Mouse (Mus musculus) hindbrain, embryonic 11.5 days (tissue): Measurements from ENCODE around the gene Lemd2. TPM values are rescaled to one million over a fixed set of nuclear protein-coding genes. Genes with fewer than 3 reads are reported as not detected.

Experiments
- ATAC-seq: fragments of 200-750 bp; cut with Nextera tagmentation; 2 replicates; pipeline ENCODE4 v1.8.0; 2017; ENCODE audit warnings: mild to moderate bottlenecking, moderate TSS enrichment, moderate library complexity; ENCODE audit not compliant: low FRiP score
- DNase-seq: peaks from one replicate; pipeline ENCODE4 v3.0.0-alpha.2; 2015; ENCODE audit warnings: low spot score
- H3K27ac ChIP-seq: fragments of 300-500 bp; sonication (generic); 2 replicates; pipeline ENCODE4 v1.5.1; 2014; ENCODE audit warnings: mild to moderate bottlenecking, low read depth, low read length
- H3K27me3 ChIP-seq: fragments of 300-500 bp; sonication (generic); 2 replicates; pipeline ENCODE4 v1.6.1; 2014; ENCODE audit warnings: mild to moderate bottlenecking, low read length, moderate library complexity, mixed read lengths; ENCODE audit not compliant: control insufficient read depth, insufficient read depth
- H3K36me3 ChIP-seq: fragments of 300-500 bp; sonication (generic); 2 replicates; pipeline ENCODE4 v1.6.1; 2014; ENCODE audit warnings: mild to moderate bottlenecking, low read length, moderate library complexity, mixed read lengths; ENCODE audit not compliant: control insufficient read depth, insufficient read depth
- H3K4me1 ChIP-seq: fragments of 300-500 bp; sonication (generic); replicated peaks from 2 replicates; pipeline ENCODE4 v1.6.1; 2014; ENCODE audit warnings: low read length, mixed read lengths; ENCODE audit not compliant: control insufficient read depth, insufficient read depth
- H3K4me2 ChIP-seq: fragments of 300-500 bp; sonication (generic); replicated peaks from 2 replicates; pipeline ENCODE4 v1.6.1; 2014; ENCODE audit warnings: mild to moderate bottlenecking, low read depth, low read length
- H3K4me3 ChIP-seq: fragments of 300-500 bp; sonication (generic); 2 replicates; pipeline ENCODE4 v1.5.1; 2014; ENCODE audit warnings: low read depth, low read length
- H3K9ac ChIP-seq: fragments of 300-500 bp; sonication (generic); 2 replicates; pipeline ENCODE4 v1.6.1; 2014; ENCODE audit warnings: low read depth, low read length
- H3K9me3 ChIP-seq: fragments of 300-500 bp; sonication (generic); 2 replicates; pipeline ENCODE4 v1.6.1; 2016; ENCODE audit warnings: low read length; ENCODE audit not compliant: control insufficient read depth
- WGBS: fragments of 180-500 bp; shearing (Covaris S2); extraction: QIAGEN DNeasy Blood & Tissue Kit; methylation state at CpG from one replicate; pipeline ENCODE4 v1.1.7; 2014; 5-methylcytosine and 5-hydroxymethylcytosine counted together
- polyA plus RNA-seq: library from polyadenylated mRNA; unstranded; fragments of >200 nt; fragmentation: Nextera tagmentation; extraction: Ambion mirVana; gene quantifications from 2 replicates; pipeline ENCODE4 v1.2.1, GENCODE M21; 2014

Gene Lemd2
- polyA plus RNA-seq, 1 experiment from 2014 or later: 12.4 TPM

GRCm38 (mm10) chr17:27165054-27165773, 39.1 kb downstream of the Lemd2 start:
- H3K27me3 ChIP-seq: no peaks in the 10 kb centered on the region
- no peaks in the 10 kb centered on the region for H3K36me3 ChIP-seq
- no peaks in the 10 kb centered on the region for H3K4me1 ChIP-seq
- H3K4me3 ChIP-seq: no peak overlapping the region
- DNase-seq (peak; percentile 69), ATAC-seq (no peak)
- H3K9ac ChIP-seq: no peak overlapping the region
- WGBS: 75% methylated on average over 8 of the region's 8 CpGs
- no peak overlapping the region for H3K27ac ChIP-seq
- H3K4me2 ChIP-seq: no peak overlapping the region
- no peaks in the 10 kb centered on the region for H3K9me3 ChIP-seq

- Histone ChIP-seq H3K27ac (no peak overlapping the region), H3K4me3 (no peak overlapping the region), H3K4me1 (no peaks in the 10 kb centered on the region), H3K4me2 (no peak overlapping the region), H3K9ac (no peak overlapping the region), H3K36me3 (no peaks in the 10 kb centered on the region), H3K27me3 (no peaks in the 10 kb centered on the region), H3K9me3 (no peaks in the 10 kb centered on the region)
- no peak for ATAC-seq
- DNase-seq: no peak
- WGBS: 75% methylated on average over 4 of the region's 4 CpGs
Observed at GRCm38 (mm10) chr17:27160905-27161304, 43.4 kb downstream of the Lemd2 start.

DNA sequence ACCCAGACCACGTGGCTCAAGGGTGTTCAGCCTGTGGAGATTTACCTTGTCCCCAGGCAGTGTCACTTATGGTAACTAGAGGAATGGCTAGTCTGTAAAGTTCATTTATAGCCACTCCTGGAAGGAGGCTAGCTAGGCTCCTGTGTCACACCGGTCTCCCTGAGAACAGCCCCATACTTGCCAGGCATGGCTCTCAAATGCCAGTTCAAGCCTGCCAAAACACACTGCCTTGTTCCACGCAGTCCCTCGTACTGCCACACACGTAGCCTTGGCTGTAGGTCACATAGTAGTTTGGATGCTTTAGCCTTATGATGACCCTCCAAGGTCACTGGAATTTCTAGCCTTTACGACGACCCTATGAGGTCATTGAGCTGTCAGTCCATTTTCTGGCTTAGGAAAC, 45.1 kb downstream of the Lemd2 start:
- no peaks in the 10 kb centered on the region for H3K9me3 ChIP-seq
- H3K4me2 ChIP-seq: no peak overlapping the region
- H3K27me3 ChIP-seq: no peaks in the 10 kb centered on the region
- H3K4me3 ChIP-seq: no peak overlapping the region
- H3K36me3 ChIP-seq: no peaks in the 10 kb centered on the region
- no peak overlapping the region for H3K27ac ChIP-seq
- DNase-seq (no peak), ATAC-seq (no peak)
- no peaks in the 10 kb centered on the region for H3K4me1 ChIP-seq
- 78% methylated on average over 7 of the region's 7 CpGs for WGBS
- no peak overlapping the region for H3K9ac ChIP-seq

GRCm38 (mm10) chr17:27158439-27158838, 45.8 kb downstream of the Lemd2 start:
- no peaks in the 10 kb centered on the region for H3K4me1 ChIP-seq
- no peak for ATAC-seq
- no peak overlapping the region for H3K27ac ChIP-seq
- H3K27me3 ChIP-seq: no peaks in the 10 kb centered on the region
- no peak overlapping the region for H3K4me2 ChIP-seq
- H3K9me3 ChIP-seq: no peaks in the 10 kb centered on the region
- H3K36me3 ChIP-seq: no peaks in the 10 kb centered on the region
- H3K4me3 ChIP-seq: no peak overlapping the region
- no peak for DNase-seq
- WGBS: 87% methylated on average over 6 of the region's 6 CpGs
- H3K9ac ChIP-seq: no peak overlapping the region

DNA sequence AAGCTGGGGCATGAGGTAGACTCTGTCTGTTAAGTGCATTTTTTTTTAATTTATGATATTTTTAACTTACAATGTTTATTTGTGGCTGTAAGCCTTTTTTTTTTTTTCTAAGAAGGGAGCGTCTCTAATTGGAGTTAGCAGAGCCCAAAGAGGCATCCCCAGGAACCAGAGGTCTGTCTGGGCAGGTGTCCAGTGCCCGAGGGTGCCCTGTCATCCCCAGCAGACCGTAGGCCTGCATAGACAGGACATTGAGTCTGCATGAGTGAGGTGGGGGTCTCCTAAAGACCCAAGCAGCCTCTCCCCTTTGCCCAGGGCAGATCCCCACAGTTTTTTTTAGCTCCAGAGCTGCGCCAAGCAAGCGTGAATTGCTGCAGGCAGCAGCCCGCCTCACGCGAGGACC, 48.5 kb downstream of the Lemd2 start:
- Histone ChIP-seq H3K36me3 (no peaks in the 10 kb centered on the region), H3K4me2 (no peak overlapping the region), H3K27ac (no peak overlapping the region), H3K4me1 (no peaks in the 10 kb centered on the region; the same call in 1 of the 2 replicates), H3K27me3 (no peaks in the 10 kb centered on the region), H3K9ac (no peak overlapping the region), H3K4me3 (no peak overlapping the region), H3K9me3 (no peaks in the 10 kb centered on the region)
- ATAC-seq (no peak), DNase-seq (no peak)
- 74% methylated on average over 8 of the region's 8 CpGs for WGBS

DNA sequence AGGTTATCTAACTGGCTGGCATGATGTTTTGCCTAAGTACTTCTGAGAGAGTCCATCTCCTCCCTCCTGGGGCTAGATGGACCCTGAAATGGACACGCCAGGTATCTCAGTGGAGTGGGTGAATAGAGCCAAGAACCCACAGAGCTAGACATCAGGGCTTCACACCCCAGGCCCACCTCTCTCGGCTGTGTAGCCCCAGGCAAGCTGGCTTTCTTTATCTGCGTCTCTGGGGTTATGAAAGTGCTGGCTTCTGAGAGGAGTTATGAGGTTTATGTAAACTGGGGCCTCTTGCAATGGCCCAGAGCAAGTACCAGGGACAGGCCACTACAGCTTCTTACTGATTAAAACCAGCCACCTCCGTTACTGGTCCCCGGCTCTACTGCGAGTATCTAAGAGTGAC, 49.4 kb downstream of the Lemd2 start:
- ATAC-seq (no peak), DNase-seq (no peak)
- Histone ChIP-seq H3K9ac (no peak overlapping the region), H3K4me1 (no peaks in the 10 kb centered on the region; the same call in 1 of the 2 replicates), H3K27ac (no peak overlapping the region), H3K4me2 (no peak overlapping the region), H3K4me3 (no peak overlapping the region), H3K36me3 (no peaks in the 10 kb centered on the region), H3K9me3 (no peaks in the 10 kb centered on the region), H3K27me3 (no peaks in the 10 kb centered on the region)
- WGBS: 81% methylated on average over 6 of the region's 6 CpGs

DNA sequence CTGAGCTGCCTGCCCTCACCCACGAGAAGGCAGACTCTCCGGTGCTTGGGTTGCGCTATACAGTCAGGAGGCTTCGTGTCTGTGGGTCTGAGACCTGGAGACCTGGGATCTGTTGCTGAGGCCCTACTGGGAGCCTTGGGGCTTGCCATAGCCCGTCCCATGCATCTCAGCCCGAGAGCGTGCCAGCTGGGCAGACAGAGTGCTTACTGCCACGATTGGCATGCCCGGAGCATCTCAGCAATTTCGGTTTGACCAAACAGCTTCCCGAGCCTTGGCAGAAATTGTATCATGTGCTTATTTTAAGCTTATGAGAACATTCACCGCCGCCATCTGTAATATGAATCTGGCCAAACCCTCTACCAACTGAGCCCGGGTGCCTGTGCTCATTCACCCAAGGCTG, 50.0 kb downstream of the Lemd2 start:
- DNase-seq (no peak), ATAC-seq (no peak)
- Histone ChIP-seq H3K36me3 (no peaks in the 10 kb centered on the region), H3K4me3 (no peak overlapping the region), H3K4me2 (no peak overlapping the region), H3K9ac (no peak overlapping the region), H3K9me3 (no peaks in the 10 kb centered on the region), H3K4me1 (no peaks in the 10 kb centered on the region; the same call in 1 of the 2 replicates), H3K27ac (no peak overlapping the region), H3K27me3 (no peaks in the 10 kb centered on the region)
- whole genome bisulfite sequencing: 90% methylated on average over 14 of the region's 14 CpGs

- Histone ChIP-seq H3K4me3 (no peak overlapping the region), H3K4me1 (no peaks in the 10 kb centered on the region; the same call in 1 of the 2 replicates), H3K4me2 (no peak overlapping the region), H3K27ac (no peak overlapping the region), H3K9ac (no peak overlapping the region), H3K9me3 (no peaks in the 10 kb centered on the region), H3K36me3 (no peaks in the 10 kb centered on the region), H3K27me3 (no peaks in the 10 kb centered on the region)
- WGBS: 59% methylated on average over 9 of the region's 9 CpGs
- no peak for ATAC-seq
- no peak for DNase-seq
Observed at GRCm38 (mm10) chr17:27153773-27154193, 50.5 kb downstream of the Lemd2 start.

DNA sequence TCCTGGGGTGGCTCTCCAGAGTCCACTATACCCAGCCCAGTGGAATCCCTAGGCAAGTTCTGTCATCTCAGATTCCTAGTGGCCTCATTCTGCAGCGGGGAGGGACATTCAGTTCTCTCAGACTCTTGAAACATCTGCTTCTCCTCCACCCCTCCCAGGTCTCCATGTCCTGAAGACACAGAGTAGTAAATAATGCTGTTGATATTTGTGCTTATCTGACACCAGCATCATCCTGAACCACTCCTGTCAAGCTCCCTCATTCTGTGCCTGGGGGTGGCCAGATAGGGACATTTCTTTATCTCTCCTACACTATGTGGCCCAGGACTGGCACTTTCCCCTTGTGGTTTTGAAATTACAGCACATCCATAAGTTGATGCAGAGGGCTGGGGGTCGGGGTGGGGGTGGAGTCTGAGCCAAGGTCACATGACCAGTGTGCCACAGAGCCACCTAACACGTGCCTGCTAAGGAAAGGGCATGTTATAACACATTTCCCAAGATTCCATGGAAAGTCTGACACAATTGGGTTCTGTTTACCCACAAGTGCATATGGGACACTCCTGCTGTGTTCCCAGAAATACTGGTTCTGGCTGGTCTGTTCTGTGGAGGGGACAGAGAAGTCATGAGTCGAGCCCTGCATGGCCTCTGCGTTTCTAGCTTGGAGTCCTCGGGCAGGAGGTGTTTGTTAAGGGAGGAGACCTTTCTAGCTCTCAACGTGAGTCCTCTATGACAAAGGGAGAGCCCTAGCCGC, 51.1 kb downstream of the Lemd2 start:
- Histone ChIP-seq H3K27ac (no peak overlapping the region), H3K4me2 (no peak overlapping the region)

More for the DNA sequence above, 51.1 kb downstream of the Lemd2 start:
- Histone ChIP-seq H3K27me3 (no peaks in the 10 kb centered on the region), H3K4me3 (no peak overlapping the region), H3K9ac (no peak overlapping the region), H3K9me3 (no peaks in the 10 kb centered on the region), H3K36me3 (no peaks in the 10 kb centered on the region), H3K4me1 (no peaks in the 10 kb centered on the region; the same call in 1 of the 2 replicates)
- DNase-seq (no peak), ATAC-seq (no peak)
- WGBS: 58% methylated on average over 8 of the region's 8 CpGs
